Mouse (Mus musculus): Measurements from ENCODE around the gene H2-DMb1. TPM values are rescaled to one million over a fixed set of nuclear protein-coding genes. Genes with fewer than 3 reads are reported as not detected.
"Not testable (repeated sequence)": the region's sequence is repeated elsewhere in the genome, so short reads cannot be mapped to it uniquely, and the experiment has no call there.

The H2-DMb1 gene
- total RNA-seq, 2 experiments from 2014 or later, result 1.4 to 1.8 TPM

DNA sequence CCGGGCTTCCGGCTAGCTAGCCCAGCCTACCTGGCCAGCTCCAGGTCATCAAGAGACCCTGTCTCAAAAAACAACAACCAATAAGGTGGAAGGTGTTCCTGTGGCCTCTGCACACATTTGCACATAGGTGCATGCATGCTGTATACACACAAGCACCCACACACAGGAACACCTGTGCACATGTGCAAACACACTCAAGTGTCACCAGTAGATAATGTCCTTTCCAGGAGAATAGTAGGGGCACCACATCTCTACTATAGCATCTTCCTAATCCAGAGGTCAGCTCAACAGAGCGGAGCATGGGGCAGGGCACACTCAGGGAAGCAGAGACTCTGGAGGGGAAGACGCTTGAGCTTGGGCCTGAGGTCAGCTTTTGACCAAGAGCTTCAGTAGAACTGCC is 8.7 kb upstream of the H2-DMb1 start:
- DNase-seq, result not testable (repeated sequence)

DNA sequence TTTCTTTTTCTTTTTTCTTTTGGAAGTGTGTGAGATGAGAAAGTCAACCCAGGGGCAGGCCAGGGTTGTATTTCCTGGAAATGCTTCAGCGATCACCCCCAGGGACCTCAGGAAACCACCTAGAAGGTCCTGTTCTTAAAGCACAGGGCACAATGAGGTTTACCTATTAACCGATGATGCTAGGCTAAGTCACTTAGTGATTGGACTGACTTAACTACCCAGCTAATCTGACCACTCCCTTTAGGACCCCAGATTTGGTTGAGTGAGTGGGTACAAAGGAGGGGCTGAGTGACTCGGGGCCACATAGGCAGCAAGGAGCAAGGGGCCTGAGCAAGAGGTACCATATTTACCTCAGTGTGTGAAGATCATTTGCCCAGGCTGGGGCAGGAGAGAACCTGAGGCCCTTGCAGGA is 7.9 kb upstream of the H2-DMb1 start:
- DNase-seq, result no peak

DNA sequence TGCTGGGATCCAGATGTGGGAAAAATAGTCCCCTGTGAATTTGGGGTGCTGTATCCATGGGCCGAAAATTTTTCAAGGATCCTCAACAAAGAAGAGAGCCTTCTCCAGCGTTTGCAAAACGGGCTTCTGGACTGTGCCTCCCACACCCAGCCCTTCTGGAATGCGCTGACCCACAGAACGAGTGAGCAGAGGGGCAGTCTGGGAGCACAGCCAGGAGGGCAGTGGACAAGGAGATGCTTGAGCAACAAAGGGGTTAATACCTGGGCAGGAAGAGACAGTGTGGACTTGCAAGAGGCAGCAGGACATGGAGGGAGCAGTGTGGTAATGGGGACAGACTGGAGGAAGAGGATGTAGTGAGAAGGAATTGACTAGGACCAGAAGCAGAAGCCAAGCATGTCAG is 2.7 kb downstream of the H2-DMb1 start:
- DNase-seq, result no peak

DNA sequence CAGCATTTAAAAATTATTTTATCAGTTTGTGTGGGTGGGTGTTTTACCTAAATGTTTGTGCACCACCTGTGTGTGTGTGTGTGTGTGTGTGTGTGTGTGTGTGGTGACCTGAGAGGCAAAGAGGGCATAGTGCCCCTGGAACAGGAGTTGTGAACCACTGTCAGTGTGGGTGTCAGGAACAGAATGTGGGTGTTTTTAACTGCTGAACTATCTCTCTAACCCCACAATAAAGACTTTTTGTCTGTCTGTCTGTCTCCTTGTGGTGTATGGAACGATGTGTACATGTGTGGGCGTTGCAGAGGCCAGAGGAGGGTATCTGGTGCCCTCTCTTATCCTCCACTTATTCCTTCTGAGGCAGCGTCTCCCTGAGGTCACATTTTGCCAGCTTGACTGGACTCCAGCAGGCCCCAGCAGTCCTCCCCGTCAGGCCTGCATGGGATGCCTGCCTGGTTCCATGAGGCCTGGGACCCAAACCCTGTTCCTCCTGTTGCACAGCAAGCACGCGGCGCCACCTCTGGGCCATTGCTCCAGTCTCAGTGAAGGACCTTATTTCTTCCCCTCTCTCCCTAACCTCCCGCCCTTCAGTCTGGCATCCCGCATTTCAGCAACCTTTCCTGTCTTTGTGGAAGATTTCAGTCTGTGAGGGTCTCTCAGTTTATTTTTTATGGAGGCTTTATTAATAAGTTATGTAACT is 11.5 kb downstream of the H2-DMb1 start:
- no peak for DNase-seq

DNA sequence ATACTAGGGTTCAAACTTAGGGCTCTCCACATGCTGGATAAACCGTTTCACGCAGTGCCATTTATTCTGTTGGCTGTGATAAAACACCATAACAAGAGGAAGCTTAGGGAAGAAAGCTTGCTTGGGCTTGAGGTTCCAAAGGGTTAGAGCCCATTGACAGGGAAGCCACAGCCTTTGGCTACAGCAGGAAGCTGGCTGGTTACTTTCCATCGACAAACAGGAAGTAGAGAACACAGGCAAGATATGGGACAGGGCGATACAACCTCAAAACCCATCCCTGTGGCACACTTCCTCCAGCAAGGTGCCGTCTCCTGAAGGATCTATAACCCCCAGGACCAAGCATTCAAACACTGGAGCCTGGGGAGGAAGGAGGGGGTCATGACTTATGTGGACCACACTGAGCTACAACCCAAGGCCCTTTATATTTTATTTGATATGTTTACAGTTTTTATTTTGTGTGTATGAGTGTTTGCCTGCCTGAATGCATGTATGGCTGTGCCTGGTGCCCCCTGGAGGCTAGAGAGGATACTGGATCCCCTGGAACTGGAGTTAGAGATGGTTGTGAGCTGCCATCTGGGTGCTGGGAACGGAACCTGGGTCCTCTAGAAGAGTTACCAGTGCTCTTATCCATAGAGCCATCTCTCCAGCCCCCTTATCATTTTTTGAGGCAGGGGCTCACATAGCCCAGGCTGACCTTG is 12.3 kb downstream of the H2-DMb1 start:
- no peak for DNase-seq

DNA sequence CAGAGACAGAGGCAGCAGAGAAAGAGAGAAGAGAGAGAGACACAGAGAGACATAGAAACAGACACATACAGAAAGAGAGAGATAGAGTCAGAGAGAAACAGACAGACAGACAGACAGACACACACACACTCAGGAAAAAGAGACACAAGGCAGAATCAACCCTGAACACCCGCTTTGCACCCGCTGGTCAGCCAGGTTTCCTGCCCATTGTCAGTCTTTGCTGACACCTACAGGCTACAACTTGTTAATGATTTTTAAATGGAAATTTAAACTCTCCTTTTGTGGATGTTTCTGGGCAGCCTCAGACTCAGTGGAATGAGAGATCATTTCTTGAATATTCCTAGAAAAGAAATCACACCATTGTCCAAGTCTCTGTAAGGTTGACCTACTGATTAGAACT is 16.4 kb downstream of the H2-DMb1 start:
- peak; percentile 29 for DNase-seq

DNA sequence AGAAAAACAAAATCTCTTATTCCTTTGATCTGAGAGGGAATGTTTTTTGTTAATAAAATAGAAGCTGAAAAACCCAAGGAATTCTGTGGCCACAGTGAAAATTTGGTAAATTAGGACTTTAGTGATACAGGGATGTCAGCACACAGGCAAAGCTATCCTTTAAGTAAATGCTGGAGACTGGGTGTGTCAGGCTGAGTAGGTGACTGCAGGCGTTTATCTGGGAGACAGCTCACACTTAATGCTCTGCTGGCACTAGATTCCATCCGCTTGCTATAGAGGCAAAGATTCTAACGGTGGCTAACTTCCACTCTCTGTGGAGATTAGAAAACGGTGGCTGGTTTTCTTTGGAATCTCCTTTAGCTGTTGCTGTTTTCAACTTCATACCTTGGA is 17.6 kb downstream of the H2-DMb1 start:
- DNase-seq, result no peak

DNA sequence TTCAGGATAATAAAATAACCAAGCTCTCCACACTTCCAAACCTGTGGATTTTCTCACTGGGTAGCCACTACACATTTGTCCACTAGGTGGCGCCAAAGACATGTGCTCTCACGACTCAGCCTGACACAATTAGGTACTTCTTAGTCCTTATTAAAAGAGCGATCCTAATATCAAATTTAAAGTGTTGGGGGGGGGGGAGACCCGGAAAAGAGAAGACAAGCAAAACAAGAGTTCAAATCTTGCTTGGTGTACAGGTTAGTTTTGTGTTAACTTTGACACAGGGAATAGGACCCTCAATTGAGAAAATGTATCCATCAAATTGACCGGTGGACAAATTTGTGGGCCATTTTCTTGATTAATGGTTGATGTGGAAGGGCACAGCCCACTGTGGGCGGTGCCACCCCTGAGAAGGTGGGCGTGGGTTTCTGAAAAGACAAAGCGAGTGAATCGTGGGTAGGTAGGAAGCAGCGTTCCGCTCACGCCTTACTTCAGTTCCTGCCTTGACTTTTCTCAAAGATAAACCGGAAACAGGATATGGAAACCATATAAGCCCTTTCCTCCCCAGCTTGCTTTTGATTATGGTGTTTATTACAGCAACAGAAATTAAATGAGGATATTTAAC is 18.1 kb downstream of the H2-DMb1 start:
- DNase-seq, result peak; percentile 82

DNA sequence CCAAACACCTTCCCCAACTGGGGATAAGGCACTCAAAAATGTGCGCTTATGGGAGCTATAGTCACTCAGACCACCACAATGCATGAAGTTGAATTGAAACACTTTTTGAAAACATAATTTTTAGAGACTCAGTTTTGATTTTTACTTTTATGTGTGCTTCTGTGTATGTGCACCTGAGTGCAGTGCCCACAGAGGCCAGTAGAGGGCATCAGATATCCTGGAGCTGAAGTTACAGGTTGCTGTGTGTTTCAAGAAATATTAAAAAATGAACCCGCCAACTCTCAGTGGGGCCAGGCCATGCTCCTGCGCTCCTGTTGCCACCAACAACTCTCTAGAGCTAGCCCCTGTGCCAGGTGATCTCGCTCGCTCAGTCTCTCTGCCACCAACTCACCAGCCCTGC is 19.7 kb downstream of the H2-DMb1 start:
- DNase-seq, result no peak

DNA sequence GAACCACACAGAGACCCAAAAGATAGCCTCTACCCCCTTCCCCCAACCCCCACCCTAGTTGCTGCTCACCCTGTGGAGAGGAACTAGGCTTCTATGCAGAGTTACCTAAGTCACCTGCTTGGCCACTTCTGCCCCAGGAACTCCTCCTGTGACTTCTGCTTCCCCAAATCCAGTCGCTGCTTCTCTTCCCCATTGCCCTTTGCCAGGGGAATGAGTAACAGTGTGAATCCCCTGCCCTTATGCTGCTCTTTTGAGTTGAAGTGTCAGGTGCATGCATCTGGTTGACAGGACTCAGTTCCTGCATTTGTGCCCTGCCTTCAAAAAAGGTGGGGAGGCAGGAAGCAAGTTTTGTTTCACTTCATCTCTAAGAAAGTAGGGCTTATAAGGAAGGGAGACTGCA is 21.2 kb downstream of the H2-DMb1 start:
- no peak for DNase-seq

DNA sequence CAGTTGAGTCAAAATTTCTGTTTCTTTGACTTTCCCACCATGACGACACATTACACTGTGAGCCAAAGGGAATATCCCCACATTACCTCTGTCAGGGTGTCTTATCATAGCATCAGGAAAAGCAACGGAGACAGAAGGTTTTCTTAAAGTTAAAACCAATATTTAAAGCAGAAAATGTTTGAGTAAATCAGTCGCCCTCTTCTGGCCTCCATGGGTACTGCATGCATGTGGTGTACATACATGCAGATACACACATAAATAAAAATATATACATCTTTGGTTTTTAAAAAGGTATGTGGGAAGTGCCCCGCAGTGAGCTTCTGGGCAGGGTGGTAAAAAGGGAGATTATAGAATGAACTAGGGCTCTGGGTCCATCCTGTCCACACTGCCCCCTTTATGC is 24.3 kb downstream of the H2-DMb1 start:
- no peak for DNase-seq

DNA sequence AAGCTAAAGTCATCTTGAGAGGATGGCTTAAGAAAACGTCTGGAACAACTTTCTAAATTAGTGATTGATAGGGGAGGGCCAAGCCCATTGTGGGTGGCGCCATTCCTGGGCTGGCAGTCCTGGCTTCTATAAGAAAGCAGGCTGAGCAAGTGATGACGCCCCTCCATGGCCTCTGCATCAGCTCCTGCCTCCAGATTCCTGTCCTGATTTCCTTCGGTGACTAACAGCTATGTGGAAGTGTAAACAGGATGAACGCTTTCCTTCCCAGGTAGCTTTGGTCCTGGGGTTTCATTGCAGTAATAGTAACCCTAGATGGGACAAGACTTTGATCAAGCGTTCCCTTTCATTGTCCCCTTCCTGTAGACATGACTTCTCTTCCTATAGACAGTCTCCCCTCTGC is 26.1 kb downstream of the H2-DMb1 start:
- DNase-seq, result no peak

DNA sequence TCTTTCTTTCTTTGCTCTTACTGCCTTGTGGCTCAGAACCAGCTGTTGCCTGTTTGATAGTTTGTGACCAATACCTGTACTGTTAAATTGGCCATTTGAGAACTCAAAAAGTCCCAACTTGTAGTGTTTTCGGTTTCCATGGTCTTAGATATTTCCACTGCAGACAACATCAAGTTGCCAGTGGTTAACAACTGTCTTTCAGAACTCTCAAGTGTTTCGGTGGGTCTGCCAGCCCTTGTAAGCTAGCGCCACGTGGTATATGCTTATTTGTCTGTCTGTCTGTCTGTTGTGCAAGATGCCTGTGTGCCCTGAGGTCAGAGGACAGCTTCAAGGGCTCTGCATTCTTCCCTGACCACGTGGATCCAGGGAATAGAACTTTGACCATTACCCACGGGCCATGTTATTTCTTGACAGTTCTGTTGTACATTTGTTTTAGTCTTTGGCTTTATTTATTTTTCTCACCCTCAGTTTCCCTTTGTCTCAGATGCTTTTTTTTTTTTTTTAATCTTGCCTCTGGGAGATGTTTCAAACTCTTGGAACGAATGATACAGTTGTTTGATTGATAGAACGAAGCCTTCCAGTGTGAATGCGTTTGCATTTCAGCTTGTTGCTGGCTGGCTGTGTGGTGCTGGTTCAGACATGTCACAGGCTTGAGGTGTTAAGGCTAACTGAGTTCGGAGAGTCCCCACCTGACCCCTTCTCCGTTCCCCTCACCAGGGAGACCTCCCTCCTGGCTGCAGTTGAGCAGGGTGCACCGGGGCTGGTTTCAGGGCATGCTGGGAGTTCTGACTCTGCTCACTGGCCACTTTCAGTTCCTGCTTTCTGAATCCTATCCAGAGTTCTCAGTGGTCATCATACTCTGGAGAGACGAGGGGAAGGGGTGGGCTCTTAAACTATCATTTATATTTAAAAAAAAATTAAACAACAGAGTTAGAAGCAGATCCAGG is 27.3 kb downstream of the H2-DMb1 start:
- DNase-seq, result no peak

DNA sequence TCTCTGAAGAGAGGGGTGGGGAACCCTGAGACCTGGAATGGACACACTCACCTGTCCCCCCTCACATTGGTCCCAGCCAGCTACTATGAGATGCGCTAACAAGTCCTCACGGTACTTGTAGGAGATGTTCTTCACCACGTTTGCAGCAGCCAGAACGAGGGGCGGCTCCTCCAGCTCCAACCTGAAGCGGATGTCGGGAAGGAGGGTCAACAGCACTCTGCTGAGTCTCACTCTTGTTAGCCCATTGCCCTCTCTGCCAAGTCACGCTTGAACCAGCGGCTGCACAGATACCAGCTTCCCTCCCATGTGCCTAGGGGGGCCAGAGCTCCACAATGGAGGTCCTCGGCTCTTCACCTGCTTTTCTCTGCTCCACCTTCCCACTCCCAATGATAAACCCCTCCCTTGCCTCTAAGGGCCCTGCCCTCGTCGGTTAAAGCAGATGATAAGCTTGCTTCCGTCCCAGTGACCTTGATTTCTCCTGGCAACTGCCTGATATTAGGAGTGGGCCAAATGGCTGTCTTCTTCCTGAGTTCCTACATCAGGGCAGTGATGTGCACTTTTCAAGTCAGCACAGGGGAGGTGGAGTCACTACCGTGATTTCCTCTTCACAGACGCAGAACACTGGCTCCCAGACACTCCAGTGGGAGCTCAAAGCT is 30.8 kb downstream of the H2-DMb1 start:
- no peak for DNase-seq

DNA sequence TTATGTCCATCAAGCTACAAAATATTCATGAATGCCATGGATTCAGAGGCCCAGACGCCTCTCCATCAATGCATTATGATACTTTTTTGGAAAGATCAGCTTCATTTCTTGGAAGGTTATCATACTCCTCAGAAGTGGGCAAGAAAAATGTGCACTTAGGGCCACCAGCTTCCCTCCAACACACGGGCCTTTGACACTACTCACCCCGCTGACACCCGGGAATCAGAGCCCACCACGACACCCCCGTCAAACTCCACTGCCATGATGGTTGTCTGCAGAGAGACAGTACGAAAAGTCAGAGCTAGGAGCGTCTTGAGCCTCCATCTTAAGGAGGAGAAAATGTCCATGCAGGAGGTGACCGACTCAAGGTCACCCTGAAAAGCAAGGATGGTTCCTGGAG is 32.7 kb downstream of the H2-DMb1 start:
- DNase-seq, result no peak

DNA sequence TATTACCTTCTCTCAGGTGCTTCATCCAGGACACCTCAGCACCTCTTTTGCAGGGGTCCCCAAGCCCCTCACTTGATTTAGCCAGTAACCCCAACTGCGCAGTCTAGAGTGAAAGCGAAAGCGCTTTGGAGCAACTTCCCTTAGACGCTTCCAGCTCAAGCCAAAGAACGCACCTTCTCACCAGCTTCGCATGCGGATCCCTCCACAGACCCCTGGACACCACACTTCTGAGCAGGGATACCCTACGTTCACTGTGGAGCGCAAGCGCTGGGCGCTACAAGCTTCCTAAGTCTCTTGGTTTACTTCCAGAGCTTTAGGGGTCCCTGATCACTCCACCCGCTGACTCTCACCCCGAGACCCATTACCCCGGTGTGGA is 34.0 kb downstream of the H2-DMb1 start:
- no peak for DNase-seq

DNA sequence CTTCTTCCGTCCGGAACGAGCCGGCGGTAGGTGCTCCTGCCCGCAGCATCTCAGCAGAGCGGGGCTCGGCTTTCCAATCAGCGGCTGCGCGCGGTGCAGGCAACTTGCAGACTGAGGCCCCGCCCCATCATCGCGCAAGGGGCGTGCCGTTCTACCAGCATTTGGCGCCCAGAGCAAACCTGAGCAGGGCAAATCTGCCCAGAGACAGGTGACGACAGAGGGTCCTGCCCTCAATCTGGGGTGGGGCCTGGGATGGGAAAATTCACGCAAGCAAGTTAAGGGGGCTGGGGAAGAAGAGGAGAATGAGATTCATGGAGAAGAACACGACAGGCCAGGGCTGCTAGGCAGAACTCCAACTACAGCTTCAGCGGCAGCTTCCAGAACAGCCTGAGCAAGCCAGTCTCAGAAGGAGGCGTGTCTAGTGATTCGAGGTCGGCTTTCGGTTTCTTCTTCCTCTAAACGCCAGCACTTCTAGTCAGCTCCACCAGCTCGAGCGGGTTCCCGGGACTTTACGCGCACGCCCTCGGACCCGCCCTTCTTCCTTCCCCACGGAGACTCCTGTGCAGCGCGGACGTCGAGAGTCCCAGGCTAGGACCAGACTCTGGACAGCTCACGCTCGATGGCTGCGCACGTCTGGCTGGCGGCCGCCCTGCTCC is 34.5 kb downstream of the H2-DMb1 start, which contains the start of the genes Tap1 and Psmb9:
Gene Tap1, plus strand, starts transcription at position 293 of the 656 bp plus-strand sequence.
Gene Psmb9, minus strand, starts transcription at position 504 of the 656 bp plus-strand sequence.
- peak; percentile 97 for DNase-seq

DNA sequence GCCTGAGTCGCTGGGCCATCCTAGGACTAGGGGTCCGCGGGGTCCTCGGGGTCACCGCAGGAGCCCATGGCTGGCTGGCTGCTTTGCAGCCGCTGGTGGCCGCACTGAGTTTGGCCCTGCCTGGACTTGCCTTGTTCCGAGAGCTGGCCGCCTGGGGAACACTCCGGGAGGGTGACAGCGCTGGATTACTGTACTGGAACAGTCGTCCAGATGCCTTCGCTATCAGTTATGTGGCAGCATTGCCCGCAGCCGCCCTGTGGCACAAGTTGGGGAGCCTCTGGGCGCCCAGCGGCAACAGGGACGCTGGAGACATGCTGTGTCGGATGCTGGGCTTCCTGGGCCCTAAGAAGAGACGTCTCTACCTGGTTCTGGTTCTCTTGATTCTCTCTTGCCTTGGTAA is 35.1 kb downstream of the H2-DMb1 start:
- peak; percentile 48 for DNase-seq

DNA sequence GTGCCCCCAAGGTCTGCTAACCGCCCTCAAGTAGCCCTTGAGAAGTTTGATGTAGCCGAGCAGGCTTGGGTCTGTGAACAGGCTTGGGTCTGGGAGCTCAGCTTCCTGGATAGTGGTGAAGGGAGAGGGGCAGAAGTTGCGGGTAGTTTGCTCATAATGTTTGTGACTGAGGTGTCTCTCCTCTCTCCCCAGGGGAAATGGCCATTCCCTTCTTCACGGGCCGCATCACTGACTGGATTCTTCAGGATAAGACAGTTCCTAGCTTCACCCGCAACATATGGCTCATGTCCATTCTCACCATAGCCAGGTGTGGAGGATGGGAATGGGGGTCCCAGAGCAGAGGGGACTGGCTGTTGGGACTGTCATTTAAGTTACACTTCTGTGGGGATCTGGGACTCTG is 36.1 kb downstream of the H2-DMb1 start:
- DNase-seq, result no peak

DNA sequence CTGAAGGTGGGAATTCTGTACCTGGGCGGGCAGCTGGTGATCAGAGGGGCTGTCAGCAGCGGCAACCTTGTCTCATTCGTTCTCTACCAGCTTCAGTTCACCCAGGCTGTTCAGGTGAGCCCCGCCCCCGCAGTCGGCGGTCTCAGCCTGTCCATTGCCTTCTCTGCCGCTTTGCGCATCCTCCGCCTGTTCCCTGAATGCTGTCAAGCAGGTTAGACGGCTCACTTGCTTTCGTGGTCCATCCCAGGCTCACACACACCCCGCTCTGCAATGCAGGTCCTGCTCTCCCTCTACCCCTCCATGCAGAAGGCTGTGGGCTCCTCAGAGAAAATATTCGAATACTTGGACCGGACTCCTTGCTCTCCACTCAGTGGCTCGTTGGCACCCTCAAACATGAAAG is 40.0 kb downstream of the H2-DMb1 start:
- no peak for DNase-seq

DNA sequence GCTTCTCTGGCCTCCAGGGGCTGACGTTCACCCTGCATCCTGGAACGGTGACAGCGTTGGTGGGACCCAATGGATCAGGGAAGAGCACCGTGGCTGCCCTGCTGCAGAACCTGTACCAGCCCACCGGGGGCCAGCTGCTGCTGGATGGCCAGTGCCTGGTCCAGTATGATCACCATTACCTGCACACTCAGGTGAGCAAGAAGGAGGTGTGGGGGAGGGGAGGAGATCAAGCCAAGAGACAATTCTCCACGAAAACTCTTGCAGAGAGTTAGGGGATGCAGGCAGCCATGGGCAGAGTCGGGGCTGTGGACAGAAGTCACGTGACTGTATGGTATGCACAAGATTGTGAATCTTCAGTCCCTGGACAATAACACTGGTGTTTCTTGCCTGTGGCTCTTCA is 40.6 kb downstream of the H2-DMb1 start:
- DNase-seq, result no peak
